Mouse (Mus musculus) heart, embryonic 14.5 days (tissue): Measurements from ENCODE around the gene Rpl11. TPM values are rescaled to one million over a fixed set of nuclear protein-coding genes. Genes with fewer than 3 reads are reported as not detected.
"Not testable (repeated sequence)": the region's sequence is repeated elsewhere in the genome, so short reads cannot be mapped to it uniquely, and the experiment has no call there.

Source experiments
- ATAC-seq: fragments of 200-750 bp; cut with Nextera tagmentation; 2 replicates; pipeline ENCODE4 v1.8.0; 2017; ENCODE audit warnings: low read depth, moderate TSS enrichment; ENCODE audit not compliant: insufficient number of reproducible peaks, insufficient read depth, low FRiP score
- H3K27ac ChIP-seq, 2 experiments: fragments of 200-500 bp in 1 of 2; fragments of 300-500 bp in 1 of 2; sonication (generic) in 1 of 2; replicated peaks in 1 of 2; 2 replicates each; pipeline ENCODE4 v1.5.1; 2012 to 2014; ENCODE audit warnings: low read depth in 2 of 2, low read length in 2 of 2, control low read depth in 1 of 2, mild to moderate bottlenecking in 1 of 2, mixed read lengths in 1 of 2; ENCODE audit not compliant: control insufficient read depth in 1 of 2, insufficient read depth in 1 of 2
- H3K27me3 ChIP-seq: fragments of 300-500 bp; sonication (generic); 2 replicates; pipeline ENCODE4 v1.6.1; 2014; ENCODE audit warnings: mild to moderate bottlenecking, low read length, control low read depth; ENCODE audit not compliant: control insufficient read depth, insufficient read depth
- H3K36me3 ChIP-seq: fragments of 300-500 bp; sonication (generic); 2 replicates; pipeline ENCODE4 v1.6.1; 2014; ENCODE audit warnings: mild to moderate bottlenecking, control low read depth, low read length, mixed read lengths; ENCODE audit not compliant: control insufficient read depth, insufficient read depth
- H3K4me1 ChIP-seq, 2 experiments: fragments of 200-500 bp in 1 of 2; fragments of 300-500 bp in 1 of 2; sonication (generic) in 1 of 2; 2 replicates each; pipeline ENCODE4 v1.6.1; 2012 to 2014; ENCODE audit warnings: low read length in 2 of 2, control low read depth in 1 of 2, mixed read lengths in 1 of 2; ENCODE audit not compliant: control insufficient read depth in 2 of 2, insufficient read depth in 2 of 2
- H3K4me2 ChIP-seq: fragments of 300-500 bp; sonication (generic); 2 replicates; pipeline ENCODE4 v1.6.1; 2014; ENCODE audit warnings: mild to moderate bottlenecking, low read length
- H3K4me3 ChIP-seq, 2 experiments: fragments of 200-500 bp in 1 of 2; fragments of 300-500 bp in 1 of 2; sonication (generic) in 1 of 2; 2 replicates each; pipeline ENCODE4 v1.5.1; 2012 to 2014; ENCODE audit warnings: low read length in 2 of 2, mild to moderate bottlenecking in 2 of 2, control low read depth in 1 of 2, low read depth in 1 of 2, moderate library complexity in 1 of 2; ENCODE audit not compliant: control insufficient read depth in 1 of 2, insufficient read depth in 1 of 2
- H3K9ac ChIP-seq: fragments of 300-500 bp; sonication (generic); 2 replicates; pipeline ENCODE4 v1.6.1; 2014; ENCODE audit warnings: mild to moderate bottlenecking, low read length
- H3K9me3 ChIP-seq: fragments of 300-500 bp; sonication (generic); 2 replicates; pipeline ENCODE4 v1.6.1; 2016; ENCODE audit warnings: low read length, control low read depth; ENCODE audit not compliant: control insufficient read depth
- WGBS: fragments of 180-500 bp; shearing (Covaris S2); extraction: QIAGEN DNeasy Blood & Tissue Kit; methylation state at CpG from one replicate; pipeline ENCODE4 v1.1.7; 2014; 5-methylcytosine and 5-hydroxymethylcytosine counted together
- polyA plus RNA-seq: library from polyadenylated mRNA; unstranded; fragments of >200 nt; fragmentation: Nextera tagmentation; extraction: Ambion mirVana; gene quantifications from 2 replicates; pipeline ENCODE4 v1.2.1, GENCODE M21; 2014

Rpl11 gene
- polyA plus RNA-seq, 1 experiment from 2014 or later: 329 TPM

GRCm38 (mm10) chr4:135985769-135986168, 67.5 kb downstream of the Rpl11 start:
- H3K4me3 ChIP-seq: peak overlapping the region in 1 of 2 experiments; percentile 99; a peak in 3 of 4 replicates
- no peak for ATAC-seq
- H3K36me3 ChIP-seq: peaks cover 40% of the 10 kb centered on the region
- H3K9me3 ChIP-seq: no peaks in the 10 kb centered on the region
- peaks cover 5 to 10% of the 10 kb centered on the region in 2 experiments for H3K4me1 ChIP-seq
- peak overlapping the region; percentile 91 for H3K4me2 ChIP-seq
- peak overlapping the region; percentile 98 for H3K9ac ChIP-seq
- H3K27me3 ChIP-seq: no peaks in the 10 kb centered on the region
- no peak overlapping the region for H3K27ac ChIP-seq
- WGBS: 85% methylated on average over 7 of the region's 7 CpGs

- ATAC-seq: no peak
- no peak overlapping the region for H3K4me2 ChIP-seq
- H3K9me3 ChIP-seq: no peaks in the 10 kb centered on the region
- 80% methylated on average over 5 of the region's 5 CpGs for WGBS
- H3K27ac ChIP-seq: no peak overlapping the region
- no peak overlapping the region for H3K9ac ChIP-seq
- H3K4me1 ChIP-seq: peaks cover 5 to 10% of the 10 kb centered on the region in 2 experiments
- no peak overlapping the region for H3K4me3 ChIP-seq
- no peaks in the 10 kb centered on the region for H3K27me3 ChIP-seq
- H3K36me3 ChIP-seq: peaks cover 43% of the 10 kb centered on the region
Measured at GRCm38 (mm10) chr4:135985193-135985592, 68.0 kb downstream of the Rpl11 start.

GRCm38 (mm10) chr4:135984556-135984955, 68.7 kb downstream of the Rpl11 start:
- ATAC-seq: no peak
- no peak overlapping the region for H3K9ac ChIP-seq
- H3K9me3 ChIP-seq: no peaks in the 10 kb centered on the region
- H3K4me1 ChIP-seq: peaks cover 5 to 10% of the 10 kb centered on the region in 2 experiments
- H3K27ac ChIP-seq: no peak overlapping the region
- H3K36me3 ChIP-seq: peaks cover 43% of the 10 kb centered on the region
- 75% methylated on average over 5 of the region's 5 CpGs for WGBS
- no peak overlapping the region for H3K4me2 ChIP-seq
- no peak overlapping the region for H3K4me3 ChIP-seq
- no peaks in the 10 kb centered on the region for H3K27me3 ChIP-seq

- no peaks in the 10 kb centered on the region for H3K27me3 ChIP-seq
- no peak for ATAC-seq
- peaks cover 62% of the 10 kb centered on the region for H3K36me3 ChIP-seq
- H3K4me3 ChIP-seq: no peak overlapping the region
- H3K4me1 ChIP-seq: peaks cover 5 to 10% of the 10 kb centered on the region in 2 experiments; a peak in 3 of 4 replicates
- H3K27ac ChIP-seq: no peak overlapping the region
- 77% methylated on average over 7 of the region's 7 CpGs for WGBS
- H3K4me2 ChIP-seq: no peak overlapping the region
- H3K9me3 ChIP-seq: no peaks in the 10 kb centered on the region
- H3K9ac ChIP-seq: no peak overlapping the region
Measured at GRCm38 (mm10) chr4:135981524-135982063, 71.6 kb downstream of the Rpl11 start.

- H3K4me2 ChIP-seq, H3K4me3 ChIP-seq, H3K27me3 ChIP-seq, ATAC-seq, H3K9me3 ChIP-seq, H3K27ac ChIP-seq, H3K4me1 ChIP-seq, H3K9ac ChIP-seq: not testable (repeated sequence)
- peaks cover 73% of the 10 kb centered on the region for H3K36me3 ChIP-seq
- 96% methylated on average over 5 of the region's 5 CpGs for WGBS
Measured at GRCm38 (mm10) chr4:135980223-135980622, 73.0 kb downstream of the Rpl11 start.

Other genes with a start within 250 kb of the Rpl11 start
- gene Srsf10, start 197.7 kb downstream of the Rpl11 start, polyA plus RNA-seq: 144 and 147 TPM in 2 replicates
- 133 and 137 TPM in 2 replicates for gene Pnrc2, start 179.6 kb downstream of the Rpl11 start, polyA plus RNA-seq
- 0.36 and 0.38 TPM in 2 replicates for gene Cnr2, start 158.0 kb downstream of the Rpl11 start, polyA plus RNA-seq
- gene Fuca1, start 132.7 kb downstream of the Rpl11 start, polyA plus RNA-seq: 50.1 and 63.0 TPM in 2 replicates
- gene Hmgcl, start 107.0 kb downstream of the Rpl11 start, polyA plus RNA-seq: 91.6 and 96.7 TPM in 2 replicates
- 16.8 and 19.0 TPM in 2 replicates for gene Gale, start 89.7 kb downstream of the Rpl11 start, polyA plus RNA-seq
- 65.5 and 67.7 TPM in 2 replicates for gene Lypla2, start 80.8 kb downstream of the Rpl11 start, polyA plus RNA-seq
- gene Pithd1, start 66.2 kb downstream of the Rpl11 start, polyA plus RNA-seq: 39.4 and 40.2 TPM in 2 replicates
- 34.3 and 34.7 TPM in 2 replicates for gene Eloa, start 31.7 kb downstream of the Rpl11 start, polyA plus RNA-seq
- gene Id3, start 90.1 kb upstream of the Rpl11 start, polyA plus RNA-seq: 247 and 296 TPM in 2 replicates
- gene E2f2, start 119.0 kb upstream of the Rpl11 start, polyA plus RNA-seq: 2.5 and 3.1 TPM in 2 replicates
- gene Asap3, start 152.9 kb upstream of the Rpl11 start, polyA plus RNA-seq: 1.3 and 1.5 TPM in 2 replicates
- 64.7 and 74.6 TPM in 2 replicates for gene Tcea3, start 194.3 kb upstream of the Rpl11 start, polyA plus RNA-seq
- 23.1 and 27.6 TPM in 2 replicates for gene Zfp46, start 231.3 kb upstream of the Rpl11 start, polyA plus RNA-seq